Mouse (Mus musculus) embryonic facial prominence, embryonic 14.5 days (tissue): ENCODE results near the gene Tnnt3. TPM values are rescaled to one million over a fixed set of nuclear protein-coding genes. Genes with fewer than 3 reads are reported as not detected.

Experiments used
- ATAC-seq: fragments of 200-750 bp; cut with Nextera tagmentation; 2 replicates; pipeline ENCODE4 v1.8.0; 2017; ENCODE audit warnings: low read depth, moderate number of reproducible peaks, moderate TSS enrichment
- DNase-seq: peaks from one replicate; pipeline ENCODE4 v3.0.0-alpha.2; 2015; ENCODE audit warnings: low spot score
- H3K27ac ChIP-seq: fragments of 300-500 bp; sonication (generic); replicated peaks from 2 replicates; pipeline ENCODE4 v1.5.1; 2014; ENCODE audit warnings: low read depth, mild to moderate bottlenecking, low read length, moderate library complexity
- H3K27me3 ChIP-seq: fragments of 300-500 bp; sonication (generic); replicated peaks from 2 replicates; pipeline ENCODE4 v1.6.1; 2014; ENCODE audit warnings: low read length; ENCODE audit not compliant: control insufficient read depth, insufficient read depth
- H3K36me3 ChIP-seq: fragments of 300-500 bp; sonication (generic); 2 replicates; pipeline ENCODE4 v1.6.1; 2014; ENCODE audit warnings: low read length, mixed read lengths; ENCODE audit not compliant: control insufficient read depth, insufficient read depth
- H3K4me1 ChIP-seq: fragments of 300-500 bp; sonication (generic); 2 replicates; pipeline ENCODE4 v1.6.1; 2014; ENCODE audit warnings: antibody characterized with exemption, low read length; ENCODE audit not compliant: control insufficient read depth, insufficient read depth
- H3K4me2 ChIP-seq: fragments of 300-500 bp; sonication (generic); 2 replicates; pipeline ENCODE4 v1.6.1; 2014; ENCODE audit warnings: low read depth, mild to moderate bottlenecking, low read length, moderate library complexity, mixed read lengths
- H3K4me3 ChIP-seq: fragments of 300-500 bp; sonication (generic); 2 replicates; pipeline ENCODE4 v1.5.1; 2014; ENCODE audit warnings: low read depth, mild to moderate bottlenecking, low read length
- H3K9ac ChIP-seq: fragments of 300-500 bp; sonication (generic); 2 replicates; pipeline ENCODE4 v1.6.1; 2014; ENCODE audit warnings: low read depth, mild to moderate bottlenecking, low read length, moderate library complexity, mixed read lengths
- H3K9me3 ChIP-seq: fragments of 300-500 bp; sonication (generic); 2 replicates; pipeline ENCODE4 v1.6.1; 2016; ENCODE audit warnings: low read length; ENCODE audit not compliant: control insufficient read depth
- WGBS: fragments of 180-500 bp; shearing (Covaris S2); extraction: QIAGEN DNeasy Blood & Tissue Kit; methylation state at CpG from one replicate; pipeline ENCODE4 v1.1.7; 2014; 5-methylcytosine and 5-hydroxymethylcytosine counted together
- polyA plus RNA-seq: library from polyadenylated mRNA; unstranded; fragments of >200 nt; fragmentation: Nextera tagmentation; extraction: Ambion mirVana; gene quantifications from 2 replicates; pipeline ENCODE4 v1.2.1, GENCODE M21; 2014

Tnnt3 gene
- polyA plus RNA-seq, 1 experiment from 2014 or later = 643 TPM

- peaks cover 15% of the 10 kb centered on the region; the same call in 1 of the 2 replicates for H3K36me3 ChIP-seq
- 25% methylated on average over 5 of the region's 8 CpGs for WGBS
- DNase-seq (peak; percentile 91), ATAC-seq (peak; percentile 51)
- H3K27me3 ChIP-seq = no peaks in the 10 kb centered on the region
- H3K9me3 ChIP-seq = no peaks in the 10 kb centered on the region
- peak overlapping the region; percentile 28; the same call in 1 of the 2 replicates for H3K9ac ChIP-seq
- H3K4me2 ChIP-seq = 0 out of 2 replicates have a peak overlapping the region, but pooled peaks have one; percentile 4
- no peak overlapping the region for H3K4me3 ChIP-seq
- H3K27ac ChIP-seq = peak overlapping the region; percentile 98
- peaks cover 47% of the 10 kb centered on the region for H3K4me1 ChIP-seq
Observed at GRCm38 (mm10) chr7:142486751-142487162, 11.9 kb upstream of the Tnnt3 start.

GRCm38 (mm10) chr7:142487341-142487859 lies 11.2 kb upstream of the Tnnt3 start:
- Histone ChIP-seq H3K9me3 (no peaks in the 10 kb centered on the region), H3K4me3 (no peak overlapping the region), H3K9ac (peak overlapping the region; percentile 30), H3K36me3 (peaks cover 15% of the 10 kb centered on the region; the same call in 1 of the 2 replicates), H3K4me1 (peaks cover 41% of the 10 kb centered on the region), H3K27me3 (no peaks in the 10 kb centered on the region), H3K4me2 (0 out of 2 replicates have a peak overlapping the region, but pooled peaks have one; percentile 4), H3K27ac (peak overlapping the region; percentile 98)
- 16% methylated on average over 9 of the region's 9 CpGs for WGBS
- ATAC-seq (peak; percentile 79), DNase-seq (peak; percentile 96)

- no peak overlapping the region for H3K4me2 ChIP-seq
- DNase-seq (no peak), ATAC-seq (no peak)
- 89% methylated on average over 3 of the region's 3 CpGs for WGBS
- H3K9me3 ChIP-seq = no peaks in the 10 kb centered on the region
- no peak overlapping the region for H3K4me3 ChIP-seq
- peak overlapping the region; percentile 98 for H3K27ac ChIP-seq
- peaks cover 15% of the 10 kb centered on the region; the same call in 1 of the 2 replicates for H3K36me3 ChIP-seq
- H3K27me3 ChIP-seq = no peaks in the 10 kb centered on the region
- H3K4me1 ChIP-seq = peaks cover 34% of the 10 kb centered on the region
- H3K9ac ChIP-seq = peak overlapping the region; percentile 30; the same call in 1 of the 2 replicates
Observed at GRCm38 (mm10) chr7:142488053-142488452, 10.6 kb upstream of the Tnnt3 start.

- Histone ChIP-seq H3K9ac (no peak overlapping the region), H3K27me3 (no peaks in the 10 kb centered on the region), H3K9me3 (no peaks in the 10 kb centered on the region), H3K4me2 (no peak overlapping the region), H3K4me3 (no peak overlapping the region), H3K4me1 (peaks cover 4% of the 10 kb centered on the region; the same call in 1 of the 2 replicates), H3K36me3 (peaks cover 15% of the 10 kb centered on the region; the same call in 1 of the 2 replicates), H3K27ac (peak overlapping the region; percentile 54)
- 54% methylated on average over 8 of the region's 8 CpGs for WGBS
- DNase-seq = peak; percentile 65
- peak; percentile 27; the same call in 1 of the 2 replicates for ATAC-seq
Observed at GRCm38 (mm10) chr7:142493535-142493934, 5.1 kb upstream of the Tnnt3 start.

GRCm38 (mm10) chr7:142496158-142496557 lies 2.5 kb upstream of the Tnnt3 start:
- no peak for DNase-seq
- H3K4me1 ChIP-seq = peaks cover 3% of the 10 kb centered on the region; the same call in 1 of the 2 replicates
- H3K9me3 ChIP-seq = no peaks in the 10 kb centered on the region
- no peak overlapping the region for H3K4me2 ChIP-seq
- no peaks in the 10 kb centered on the region for H3K36me3 ChIP-seq
- ATAC-seq = no peak
- H3K9ac ChIP-seq = no peak overlapping the region
- H3K27me3 ChIP-seq = no peaks in the 10 kb centered on the region
- no peak overlapping the region for H3K27ac ChIP-seq
- WGBS = 74% methylated on average over 3 of the region's 3 CpGs
- no peak overlapping the region for H3K4me3 ChIP-seq

- no peak overlapping the region for H3K9ac ChIP-seq
- ATAC-seq (no peak), DNase-seq (no peak)
- H3K36me3 ChIP-seq = no peaks in the 10 kb centered on the region
- 83% methylated on average over 5 of the region's 5 CpGs for WGBS
- H3K27ac ChIP-seq = no peak overlapping the region
- H3K4me1 ChIP-seq = peaks cover 3% of the 10 kb centered on the region; the same call in 1 of the 2 replicates
- H3K27me3 ChIP-seq = no peaks in the 10 kb centered on the region
- no peak overlapping the region for H3K4me3 ChIP-seq
- H3K9me3 ChIP-seq = no peaks in the 10 kb centered on the region
- H3K4me2 ChIP-seq = no peak overlapping the region
Observed at GRCm38 (mm10) chr7:142496800-142497199, 1.8 kb upstream of the Tnnt3 start.

GRCm38 (mm10) chr7:142497775-142498174 lies 861 bp upstream of the Tnnt3 start:
- no peaks in the 10 kb centered on the region for H3K27me3 ChIP-seq
- H3K4me2 ChIP-seq = no peak overlapping the region
- H3K4me1 ChIP-seq = peaks cover 3% of the 10 kb centered on the region; the same call in 1 of the 2 replicates
- 88% methylated on average over 2 of the region's 2 CpGs for WGBS
- no peaks in the 10 kb centered on the region for H3K9me3 ChIP-seq
- ATAC-seq (no peak), DNase-seq (no peak)
- no peak overlapping the region for H3K9ac ChIP-seq
- H3K36me3 ChIP-seq = no peaks in the 10 kb centered on the region
- H3K4me3 ChIP-seq = no peak overlapping the region
- no peak overlapping the region for H3K27ac ChIP-seq

- WGBS = 64% methylated on average over 5 of the region's 5 CpGs
- H3K36me3 ChIP-seq = no peaks in the 10 kb centered on the region
- H3K4me1 ChIP-seq = no peaks in the 10 kb centered on the region; the same call in 1 of the 2 replicates
- H3K9ac ChIP-seq = no peak overlapping the region
- ATAC-seq (no peak), DNase-seq (no peak)
- no peak overlapping the region for H3K4me2 ChIP-seq
- no peak overlapping the region for H3K4me3 ChIP-seq
- H3K9me3 ChIP-seq = no peaks in the 10 kb centered on the region
- H3K27ac ChIP-seq = peak overlapping the region; percentile 62
- H3K27me3 ChIP-seq = no peaks in the 10 kb centered on the region
Observed at GRCm38 (mm10) chr7:142499010-142499721, 530 bp downstream of the Tnnt3 start.
